Mouse (Mus musculus): ENCODE results near the gene Il1r2. TPM values are rescaled to one million over a fixed set of nuclear protein-coding genes. Genes with fewer than 3 reads are reported as not detected.

The Il1r2 gene
- polyA plus RNA-seq (2015; fragmentation: Nextera tagmentation; extraction: Ambion mirVana), result 0.74 and 0.75 TPM in 2 replicates

GRCm38 (mm10) chr1:40073779-40074178 is at the start of gene Il1r2:
TSS of gene Il1r2 (plus strand) at chr1:40074079.
- Histone ChIP-seq H3K27ac (replicated peaks) (no peak within 1 kb of the TSS), H3K9me3 (no peaks in the 10 kb centered on the region), H3K9ac (no peak within 1 kb of the TSS), H3K27me3 (no peaks in the 10 kb centered on the region), H3K4me2 (no peak within 1 kb of the TSS), H3K36me3 (no peaks in the 10 kb centered on the region), H3K4me1 (replicated peaks) (no peaks in the 10 kb centered on the region), H3K4me3 (no peak within 1 kb of the TSS)
- WGBS, result 95% methylated on average over 5 of the region's 5 CpGs
- no peak for ATAC-seq (ENCODE audit: low FRiP score, low read depth)

- Histone ChIP-seq H3K4me2 (no peak overlapping the region), H3K27ac (replicated peaks) (no peak overlapping the region), H3K9me3 (no peaks in the 10 kb centered on the region), H3K9ac (no peak overlapping the region), H3K4me3 (no peak overlapping the region), H3K27me3 (no peaks in the 10 kb centered on the region), H3K36me3 (peaks cover 58% of the 10 kb centered on the region), H3K4me1 (replicated peaks) (no peaks in the 10 kb centered on the region)
- no peak for ATAC-seq (ENCODE audit: low FRiP score, low read depth)
- 92% methylated on average over 27 of the region's 27 CpGs for whole genome bisulfite sequencing
Measured at GRCm38 (mm10) chr1:40024554-40025320, 49.1 kb upstream of the Il1r2 start.

- no peak overlapping the region for H3K9ac ChIP-seq
- H3K36me3 ChIP-seq, result peaks cover 51% of the 10 kb centered on the region
- H3K4me2 ChIP-seq, result no peak overlapping the region
- H3K27me3 ChIP-seq, result no peaks in the 10 kb centered on the region
- H3K4me1 ChIP-seq (replicated peaks), result no peaks in the 10 kb centered on the region
- WGBS, result 88% methylated on average over 5 of the region's 5 CpGs
- no peak overlapping the region for H3K27ac ChIP-seq (replicated peaks)
- no peak for ATAC-seq (ENCODE audit: low FRiP score, low read depth)
- H3K9me3 ChIP-seq, result no peaks in the 10 kb centered on the region
- H3K4me3 ChIP-seq, result no peak overlapping the region
Measured at GRCm38 (mm10) chr1:40025416-40025815, 48.5 kb upstream of the Il1r2 start.

- H3K4me3 ChIP-seq, result no peak overlapping the region
- H3K4me2 ChIP-seq, result no peak overlapping the region
- ATAC-seq (ENCODE audit: low FRiP score, low read depth), result no peak
- H3K9ac ChIP-seq, result no peak overlapping the region
- H3K27me3 ChIP-seq, result no peaks in the 10 kb centered on the region
- H3K9me3 ChIP-seq, result no peaks in the 10 kb centered on the region
- 85% methylated on average over 7 of the region's 7 CpGs for WGBS
- H3K4me1 ChIP-seq (replicated peaks), result no peaks in the 10 kb centered on the region
- H3K36me3 ChIP-seq, result peaks cover 40% of the 10 kb centered on the region
- H3K27ac ChIP-seq (replicated peaks), result no peak overlapping the region
Measured at GRCm38 (mm10) chr1:40027116-40027620, 46.7 kb upstream of the Il1r2 start.

GRCm38 (mm10) chr1:40028207-40028998 is 45.5 kb upstream of the Il1r2 start:
- ATAC-seq (ENCODE audit: low FRiP score, low read depth), result no peak
- H3K27me3 ChIP-seq, result no peaks in the 10 kb centered on the region
- no peaks in the 10 kb centered on the region for H3K9me3 ChIP-seq
- H3K36me3 ChIP-seq, result peaks cover 28% of the 10 kb centered on the region
- no peak overlapping the region for H3K27ac ChIP-seq (replicated peaks)
- H3K4me3 ChIP-seq, result no peak overlapping the region
- WGBS, result 84% methylated on average over 12 of the region's 12 CpGs
- H3K4me1 ChIP-seq (replicated peaks), result no peaks in the 10 kb centered on the region
- H3K4me2 ChIP-seq, result no peak overlapping the region
- no peak overlapping the region for H3K9ac ChIP-seq

GRCm38 (mm10) chr1:40029597-40029996 is 44.3 kb upstream of the Il1r2 start:
- H3K4me2 ChIP-seq, result no peak overlapping the region
- no peaks in the 10 kb centered on the region for H3K9me3 ChIP-seq
- peaks cover 17% of the 10 kb centered on the region for H3K36me3 ChIP-seq
- no peak overlapping the region for H3K9ac ChIP-seq
- no peaks in the 10 kb centered on the region for H3K27me3 ChIP-seq
- no peak overlapping the region for H3K27ac ChIP-seq (replicated peaks)
- no peaks in the 10 kb centered on the region for H3K4me1 ChIP-seq (replicated peaks)
- WGBS, result 92% methylated on average over 5 of the region's 5 CpGs
- no peak for ATAC-seq (ENCODE audit: low FRiP score, low read depth)
- H3K4me3 ChIP-seq, result no peak overlapping the region

- Histone ChIP-seq H3K27me3 (no peaks in the 10 kb centered on the region), H3K4me1 (replicated peaks) (no peaks in the 10 kb centered on the region), H3K9me3 (no peaks in the 10 kb centered on the region), H3K27ac (replicated peaks) (no peak overlapping the region), H3K4me3 (no peak overlapping the region), H3K9ac (no peak overlapping the region), H3K4me2 (no peak overlapping the region), H3K36me3 (peaks cover 13% of the 10 kb centered on the region)
- WGBS, result 92% methylated on average over 14 of the region's 14 CpGs
- no peak for ATAC-seq (ENCODE audit: low FRiP score, low read depth)
Measured at GRCm38 (mm10) chr1:40030287-40030975, 43.4 kb upstream of the Il1r2 start.

- Histone ChIP-seq H3K36me3 (peaks cover 10% of the 10 kb centered on the region), H3K9ac (no peak overlapping the region), H3K4me3 (no peak overlapping the region), H3K4me2 (no peak overlapping the region), H3K4me1 (replicated peaks) (no peaks in the 10 kb centered on the region), H3K9me3 (no peaks in the 10 kb centered on the region), H3K27me3 (no peaks in the 10 kb centered on the region), H3K27ac (replicated peaks) (no peak overlapping the region)
- WGBS, result 94% methylated on average over 8 of the region's 8 CpGs
- ATAC-seq (ENCODE audit: low FRiP score, low read depth), result no peak
Measured at GRCm38 (mm10) chr1:40030976-40031356, 42.9 kb upstream of the Il1r2 start.

DNA sequence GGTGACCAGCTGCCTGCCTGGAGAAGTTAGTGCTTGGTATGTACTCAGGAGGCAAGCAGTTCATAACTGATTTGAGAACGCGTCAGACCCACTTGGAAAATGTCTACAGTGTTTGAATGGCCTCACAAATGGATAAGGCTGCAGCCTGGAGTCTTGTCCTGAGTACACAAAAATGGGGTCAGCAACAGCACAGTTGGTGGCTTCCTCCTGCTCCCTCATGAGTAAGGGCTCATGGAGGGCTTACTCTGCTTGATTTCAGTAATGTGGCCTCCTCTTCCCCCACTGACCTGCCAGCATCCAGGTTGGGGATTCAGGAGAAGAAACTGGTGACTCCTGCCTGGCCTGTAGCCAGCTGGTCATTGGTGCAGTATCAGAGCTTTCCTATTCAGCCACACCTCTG is 42.3 kb upstream of the Il1r2 start:
- WGBS, result 83% methylated on average over 2 of the region's 2 CpGs
- no peak overlapping the region for H3K4me3 ChIP-seq
- no peak overlapping the region for H3K27ac ChIP-seq (replicated peaks)
- H3K27me3 ChIP-seq, result no peaks in the 10 kb centered on the region
- H3K4me1 ChIP-seq (replicated peaks), result no peaks in the 10 kb centered on the region
- no peak overlapping the region for H3K9ac ChIP-seq
- ATAC-seq (ENCODE audit: low FRiP score, low read depth), result no peak
- H3K9me3 ChIP-seq, result no peaks in the 10 kb centered on the region
- H3K4me2 ChIP-seq, result no peak overlapping the region
- H3K36me3 ChIP-seq, result peaks cover 4% of the 10 kb centered on the region

DNA sequence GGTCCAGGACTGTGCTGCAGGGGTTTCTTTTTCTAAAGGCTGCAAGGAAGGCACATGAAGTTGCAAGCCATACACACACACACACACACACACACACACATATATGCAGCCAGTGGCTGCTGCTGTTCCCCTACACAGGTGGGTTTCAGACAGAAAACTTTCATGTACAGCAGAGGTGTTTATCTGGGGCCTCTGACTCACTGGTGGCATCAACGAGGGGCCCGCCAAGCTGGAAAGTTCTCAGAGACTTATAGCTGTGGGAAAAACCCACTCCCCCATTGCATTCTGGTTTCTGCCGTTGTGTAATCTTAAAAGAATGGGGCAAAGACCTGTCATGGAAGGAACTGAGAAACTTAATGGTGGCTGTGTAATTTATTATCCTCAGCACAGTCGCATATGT is 40.6 kb upstream of the Il1r2 start:
- no peak for ATAC-seq (ENCODE audit: low FRiP score, low read depth)
- 89% methylated on average over 4 of the region's 4 CpGs for WGBS
- no peaks in the 10 kb centered on the region; the same call in 1 of the 2 replicates for H3K36me3 ChIP-seq

DNA sequence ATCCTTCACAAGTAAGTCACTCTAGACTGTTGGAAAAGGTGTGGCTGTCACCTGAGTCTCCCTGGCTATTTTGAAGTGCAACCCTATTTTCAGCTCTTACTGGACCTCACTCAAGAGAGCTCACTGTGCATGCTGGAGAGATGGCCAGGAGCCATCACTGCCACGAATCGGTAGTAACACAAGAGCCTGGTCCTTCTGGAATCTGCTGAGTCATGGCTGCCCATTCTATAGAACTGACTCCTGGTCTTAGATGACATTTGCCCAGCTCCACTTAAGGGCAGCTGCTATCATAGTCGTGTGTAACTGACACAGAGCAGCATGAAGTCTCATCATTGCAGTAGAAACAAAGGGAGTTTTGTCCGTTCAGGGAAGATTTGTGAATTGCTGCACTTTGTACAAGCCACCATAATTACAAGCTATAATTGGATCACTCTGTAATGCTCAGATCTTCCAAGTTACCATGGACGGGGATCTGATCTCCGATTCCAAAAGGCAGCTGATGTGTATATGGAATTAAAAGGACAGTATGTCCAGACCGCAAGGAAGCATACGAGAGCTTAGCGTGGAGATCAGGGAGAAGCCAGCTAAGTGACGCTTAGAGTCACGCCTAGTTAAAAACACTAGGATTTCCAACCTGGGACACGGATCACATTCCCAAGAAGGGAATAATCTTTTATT is 40.0 kb upstream of the Il1r2 start:
- Histone ChIP-seq H3K4me2 (no peak overlapping the region), H3K27me3 (no peaks in the 10 kb centered on the region), H3K4me1 (replicated peaks) (no peaks in the 10 kb centered on the region), H3K36me3 (no peaks in the 10 kb centered on the region; the same call in 1 of the 2 replicates), H3K27ac (replicated peaks) (no peak overlapping the region), H3K4me3 (no peak overlapping the region), H3K9ac (no peak overlapping the region), H3K9me3 (no peaks in the 10 kb centered on the region)
- no peak for ATAC-seq (ENCODE audit: low FRiP score, low read depth)
- WGBS, result 62% methylated on average over 12 of the region's 12 CpGs

More for the DNA sequence above, 40.6 kb upstream of the Il1r2 start:
- Histone ChIP-seq H3K27ac (replicated peaks) (no peak overlapping the region), H3K9me3 (no peaks in the 10 kb centered on the region), H3K4me1 (replicated peaks) (no peaks in the 10 kb centered on the region), H3K4me3 (no peak overlapping the region), H3K27me3 (no peaks in the 10 kb centered on the region), H3K4me2 (no peak overlapping the region), H3K9ac (no peak overlapping the region)
